In the genomic region with DNA sequence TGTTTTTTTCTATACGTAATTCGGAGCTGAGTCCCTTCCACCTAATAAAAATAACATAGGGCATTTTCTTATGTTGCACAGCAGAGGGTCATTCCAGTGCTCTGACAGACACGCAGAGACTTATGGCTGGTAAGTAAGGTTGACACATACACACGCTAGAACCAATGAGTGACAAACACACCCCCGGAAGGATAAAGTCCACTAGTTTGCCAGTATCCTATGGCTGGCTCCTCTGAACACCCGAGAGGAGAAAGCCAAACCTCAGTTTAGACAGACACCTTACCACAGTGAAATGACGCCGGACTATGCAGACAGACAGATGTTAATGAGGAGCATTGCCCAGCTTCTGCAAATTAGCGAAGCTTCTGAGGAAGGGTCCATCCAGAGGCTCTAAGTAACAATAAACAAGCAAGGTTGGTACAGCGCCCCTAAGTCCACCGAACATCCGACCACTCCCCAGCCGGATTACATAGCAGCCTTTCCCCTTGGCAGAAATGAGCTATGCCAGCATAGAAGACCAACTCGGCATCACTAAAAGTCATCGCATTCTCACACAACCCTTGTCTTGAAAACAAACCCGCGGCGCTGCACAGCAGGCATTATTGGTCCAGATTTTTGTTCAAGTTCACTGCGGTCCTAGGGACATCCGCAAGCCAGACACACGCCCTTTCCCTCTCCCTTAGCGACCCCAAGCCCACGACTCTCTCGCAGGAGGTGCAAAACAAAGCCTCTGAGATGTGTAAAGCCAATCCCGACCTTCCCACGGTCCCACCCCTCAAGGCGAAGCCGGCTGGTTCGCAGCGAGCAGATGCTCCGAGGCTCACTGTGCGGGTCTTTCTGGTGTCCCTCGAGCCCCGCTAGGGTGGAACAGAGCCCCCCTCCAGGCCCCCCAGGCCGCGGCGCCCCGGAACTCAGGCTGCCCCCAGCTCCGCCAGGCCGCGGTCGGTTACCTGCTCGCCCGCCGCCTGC, we compare ENCODE assay signal across 8 mouse cellular contexts. TPM values are rescaled to one million over a fixed set of nuclear protein-coding genes. Genes with fewer than 3 reads are reported as not detected.
DNase-seq lines count a peak whose midpoint lies in the region; ATAC-seq and TF ChIP-seq lines count a peak whose summit lies in the region.

No protein-coding gene starts in this region.

- peaks cover 92% of the 10 kb centered on the region for H3K4me1 ChIP-seq in megakaryocyte, embryonic 14.5 days
- peaks cover 9% of the 10 kb centered on the region; the same call in 1 of the 2 replicates for H3K4me1 ChIP-seq in bone marrow macrophage, adult 2 months (ENCODE audit: control insufficient read depth, insufficient read depth, low read length)
- peaks cover 8% of the 10 kb centered on the region for H3K4me1 ChIP-seq in forebrain, postnatal 0 days (ENCODE audit: insufficient read depth)
- H3K4me1 ChIP-seq in stomach, embryonic 16.5 days (ENCODE audit: control insufficient read depth, insufficient read depth, low read length): peaks cover 8% of the 10 kb centered on the region

- peaks cover 42% of the 10 kb centered on the region for H3K36me3 ChIP-seq in megakaryocyte, embryonic 14.5 days (replicated peaks; ENCODE audit: low read length)
- peaks cover 24% of the 10 kb centered on the region for H3K36me3 ChIP-seq in forebrain, postnatal 0 days (ENCODE audit: insufficient read depth)
- peaks cover 13% of the 10 kb centered on the region for H3K36me3 ChIP-seq in stomach, embryonic 16.5 days (ENCODE audit: control insufficient read depth, insufficient read depth, low read length)

- DNase-seq in forebrain, postnatal 0 days: no peak
- DNase-seq in liver: peak; percentile 27
- no peak for DNase-seq in left cerebral cortex, adult 18-20 months (ENCODE audit: low spot score in 2 of 2)

- peak overlapping the region; percentile 96 for H3K9ac ChIP-seq in forebrain, postnatal 0 days
- peak overlapping the region; percentile 97 for H3K9ac ChIP-seq in stomach, embryonic 16.5 days (ENCODE audit: low read length)

- no peaks in the 10 kb centered on the region for H3K9me3 ChIP-seq in megakaryocyte, embryonic 14.5 days
- H3K9me3 ChIP-seq in forebrain, postnatal 0 days (ENCODE audit: low read length): no peaks in the 10 kb centered on the region
- H3K9me3 ChIP-seq in stomach, embryonic 16.5 days (replicated peaks; ENCODE audit: control insufficient read depth, low read length): no peaks in the 10 kb centered on the region

- no peak for ATAC-seq in megakaryocyte, adult 5-6 weeks (ENCODE audit: poor library complexity, severe bottlenecking)
- ATAC-seq in forebrain, postnatal 0 days: peak; percentile 70
- ATAC-seq in stomach, embryonic 16.5 days (ENCODE audit: insufficient read depth, low FRiP score): peak; percentile 57; the same call in 1 of the 2 replicates
- no peak for ATAC-seq in activated CD4-positive, CD25-positive, alpha-beta regulatory T cell, adult 4 months

- TF ChIP-seq CTCF in bone marrow macrophage, adult 2 months (IDR thresholded peaks at IDR 0.05; ENCODE audit: low read depth, low read length): no peak
- TF ChIP-seq CTCF in forebrain, postnatal 0 days (IDR thresholded peaks at IDR 0.05; ENCODE audit: low read depth): no peak

- no peak overlapping the region for H3K27ac ChIP-seq in bone marrow macrophage, adult 2 months (ENCODE audit: insufficient read depth, low read depth, low read length)
- H3K27ac ChIP-seq in forebrain, postnatal 0 days (ENCODE audit: low read depth, low read length): peak overlapping the region; percentile 83
- H3K27ac ChIP-seq in stomach, embryonic 16.5 days (ENCODE audit: low read length): peak overlapping the region; percentile 59; the same call in 1 of the 2 replicates

- H3K4me3 ChIP-seq in megakaryocyte, embryonic 14.5 days (replicated peaks): peak overlapping the region; percentile 91
- peak overlapping the region; percentile 78 for H3K4me3 ChIP-seq in bone marrow macrophage, adult 2 months (ENCODE audit: insufficient read depth, low read length)
- peak overlapping the region; percentile 92 for H3K4me3 ChIP-seq in forebrain, postnatal 0 days (ENCODE audit: low read depth, low read length)
- H3K4me3 ChIP-seq in stomach, embryonic 16.5 days (replicated peaks; ENCODE audit: low read length): peak overlapping the region; percentile 97

- TF ChIP-seq POLR2A in bone marrow macrophage, adult 2 months (IDR thresholded peaks at IDR 0.05; ENCODE audit: borderline replicate concordance, low read depth, low read length): no peak

- 10% methylated on average over 45 of the region's 45 CpGs for WGBS in forebrain, postnatal 0 days
- 9% methylated on average over 45 of the region's 45 CpGs for WGBS in stomach, embryonic 16.5 days

- no peaks in the 10 kb centered on the region for H3K27me3 ChIP-seq in megakaryocyte, embryonic 14.5 days (replicated peaks)
- no peaks in the 10 kb centered on the region for H3K27me3 ChIP-seq in forebrain, postnatal 0 days (ENCODE audit: insufficient read depth, low read length)
- no peaks in the 10 kb centered on the region for H3K27me3 ChIP-seq in stomach, embryonic 16.5 days (ENCODE audit: control insufficient read depth, insufficient read depth, low read length)

- peak overlapping the region; percentile 89 for H3K4me2 ChIP-seq in forebrain, postnatal 0 days (ENCODE audit: low read depth)
- peak overlapping the region; percentile 97 for H3K4me2 ChIP-seq in stomach, embryonic 16.5 days (ENCODE audit: low read depth, low read length)

RNA-seq across cellular contexts. Expression of a gene that starts 0.7 kb away (rescaled TPM):
- polyA plus RNA-seq in megakaryocyte, embryonic 14.5 days (2012; ENCODE audit: insufficient read depth, low replicate concordance): 23.2 and 24.6 TPM in 2 replicates
- 70.1 and 71.1 TPM in 2 replicates for total RNA-seq in megakaryocyte, adult 5-6 weeks (2015)
- 43.9 and 48.8 TPM in 2 replicates for total RNA-seq in megakaryocyte, adult 5-6 weeks (2017)
- 48.5 and 49.2 TPM in 2 replicates for polyA plus RNA-seq in bone marrow macrophage, adult 2 months (2012; ENCODE audit: insufficient read depth, insufficient read length, missing spikeins)
- 184 and 216 TPM in 2 replicates for total RNA-seq in forebrain, postnatal 0 days (2014; rRNA removed)
- polyA plus RNA-seq in forebrain, postnatal 0 days (2015; fragmentation: Nextera tagmentation; extraction: Ambion mirVana): 235 and 263 TPM in 2 replicates
- polyA plus RNA-seq in stomach, embryonic 16.5 days (2015; fragmentation: Nextera tagmentation; extraction: Ambion mirVana): 125 and 147 TPM in 2 replicates
- 10 to 100 TPM; 63.3 to 66.3 TPM for polyA plus RNA-seq in activated CD4-positive, CD25-positive, alpha-beta regulatory T cell, adult 4 months (2017; shearing (Covaris generic))
- 100 to 1,000 TPM; 135 to 137 TPM for total RNA-seq in left cerebral cortex, adult 18-20 months (2021)

RNA-seq across cellular contexts. Expression of a gene that starts 10.3 kb away (rescaled TPM):
- polyA plus RNA-seq in megakaryocyte, embryonic 14.5 days (2012; ENCODE audit: insufficient read depth, low replicate concordance): 11.5 TPM in 1 of 2 replicates, not detected in the other
- total RNA-seq in megakaryocyte, adult 5-6 weeks (2015): 20.4 and 22.4 TPM in 2 replicates
- total RNA-seq in megakaryocyte, adult 5-6 weeks (2017): 22.9 and 23.3 TPM in 2 replicates
- polyA plus RNA-seq in bone marrow macrophage, adult 2 months (2012; ENCODE audit: insufficient read depth, insufficient read length, missing spikeins): 44.0 and 45.7 TPM in 2 replicates
- total RNA-seq in forebrain, postnatal 0 days (2014; rRNA removed): 123 and 163 TPM in 2 replicates
- 58.3 and 69.5 TPM in 2 replicates for polyA plus RNA-seq in forebrain, postnatal 0 days (2015; fragmentation: Nextera tagmentation; extraction: Ambion mirVana)
- polyA plus RNA-seq in stomach, embryonic 16.5 days (2015; fragmentation: Nextera tagmentation; extraction: Ambion mirVana): 21.7 and 23.1 TPM in 2 replicates
- polyA plus RNA-seq in activated CD4-positive, CD25-positive, alpha-beta regulatory T cell, adult 4 months (2017; shearing (Covaris generic)): 1 to 10 TPM; 2.7 to 6.6 TPM
- 10 to 100 TPM; 28.2 to 30.3 TPM for total RNA-seq in left cerebral cortex, adult 18-20 months (2021)

RNA-seq across cellular contexts. Expression of a gene that starts 25.4 kb away (rescaled TPM):
- 6.9 and 22.1 TPM in 2 replicates for polyA plus RNA-seq in megakaryocyte, embryonic 14.5 days (2012; ENCODE audit: insufficient read depth, low replicate concordance)
- 15.6 and 18.9 TPM in 2 replicates for total RNA-seq in megakaryocyte, adult 5-6 weeks (2015)
- total RNA-seq in megakaryocyte, adult 5-6 weeks (2017): 27.8 and 28.0 TPM in 2 replicates
- 18.0 and 19.3 TPM in 2 replicates for polyA plus RNA-seq in bone marrow macrophage, adult 2 months (2012; ENCODE audit: insufficient read depth, insufficient read length, missing spikeins)
- total RNA-seq in forebrain, postnatal 0 days (2014; rRNA removed): 37.5 and 44.6 TPM in 2 replicates
- 58.0 and 64.6 TPM in 2 replicates for polyA plus RNA-seq in forebrain, postnatal 0 days (2015; fragmentation: Nextera tagmentation; extraction: Ambion mirVana)
- polyA plus RNA-seq in stomach, embryonic 16.5 days (2015; fragmentation: Nextera tagmentation; extraction: Ambion mirVana): 87.1 and 88.7 TPM in 2 replicates
- 10 to 100 TPM; 64.0 to 66.2 TPM for polyA plus RNA-seq in activated CD4-positive, CD25-positive, alpha-beta regulatory T cell, adult 4 months (2017; shearing (Covaris generic))
- 10 to 100 TPM; 23.5 to 24.6 TPM for total RNA-seq in left cerebral cortex, adult 18-20 months (2021)

RNA-seq across cellular contexts. Expression of a gene that starts 25.5 kb away (rescaled TPM):
- 13.6 and 46.2 TPM in 2 replicates for polyA plus RNA-seq in megakaryocyte, embryonic 14.5 days (2012; ENCODE audit: insufficient read depth, low replicate concordance)
- total RNA-seq in megakaryocyte, adult 5-6 weeks (2015): 144 and 147 TPM in 2 replicates
- 66.2 and 100 TPM in 2 replicates for total RNA-seq in megakaryocyte, adult 5-6 weeks (2017)
- polyA plus RNA-seq in bone marrow macrophage, adult 2 months (2012; ENCODE audit: insufficient read depth, insufficient read length, missing spikeins): 149 and 158 TPM in 2 replicates
- total RNA-seq in forebrain, postnatal 0 days (2014; rRNA removed): 110 and 148 TPM in 2 replicates
- polyA plus RNA-seq in forebrain, postnatal 0 days (2015; fragmentation: Nextera tagmentation; extraction: Ambion mirVana): 326 and 343 TPM in 2 replicates
- polyA plus RNA-seq in stomach, embryonic 16.5 days (2015; fragmentation: Nextera tagmentation; extraction: Ambion mirVana): 182 and 211 TPM in 2 replicates
- polyA plus RNA-seq in activated CD4-positive, CD25-positive, alpha-beta regulatory T cell, adult 4 months (2017; shearing (Covaris generic)): 100 to 1,000 TPM; 130 to 146 TPM
- total RNA-seq in left cerebral cortex, adult 18-20 months (2021): 100 to 1,000 TPM; 136 to 144 TPM

RNA-seq across cellular contexts. Expression of a gene that starts 46.6 kb away (rescaled TPM):
- 72.4 and 308 TPM in 2 replicates for polyA plus RNA-seq in megakaryocyte, embryonic 14.5 days (2012; ENCODE audit: insufficient read depth, low replicate concordance)
- total RNA-seq in megakaryocyte, adult 5-6 weeks (2015): 5.9 and 6.6 TPM in 2 replicates
- total RNA-seq in megakaryocyte, adult 5-6 weeks (2017): 19.3 and 20.7 TPM in 2 replicates
- 35.5 and 43.2 TPM in 2 replicates for polyA plus RNA-seq in bone marrow macrophage, adult 2 months (2012; ENCODE audit: insufficient read depth, insufficient read length, missing spikeins)
- 224 and 233 TPM in 2 replicates for total RNA-seq in forebrain, postnatal 0 days (2014; rRNA removed)
- 278 and 284 TPM in 2 replicates for polyA plus RNA-seq in forebrain, postnatal 0 days (2015; fragmentation: Nextera tagmentation; extraction: Ambion mirVana)
- polyA plus RNA-seq in stomach, embryonic 16.5 days (2015; fragmentation: Nextera tagmentation; extraction: Ambion mirVana): 79.6 and 79.8 TPM in 2 replicates
- polyA plus RNA-seq in activated CD4-positive, CD25-positive, alpha-beta regulatory T cell, adult 4 months (2017; shearing (Covaris generic)): 10 to 100 TPM; 11.7 TPM
- total RNA-seq in left cerebral cortex, adult 18-20 months (2021): 100 to 1,000 TPM; 280 to 320 TPM

Comparison
In these comparisons a context has a peak if more than half of its experiments do, and no peak if none do; other contexts are left out.
1. ATAC-seq: peak in forebrain, postnatal 0 days (single experiment) and stomach, embryonic 16.5 days (single experiment); none in megakaryocyte, adult 5-6 weeks (single experiment) and activated CD4-positive, CD25-positive, alpha-beta regulatory T cell, adult 4 months (single experiment).
2. Peak in every context shown above with its lines, with median percentiles within 50 percentile points of each other: H3K4me3 ChIP-seq.